Mouse (Mus musculus) ovary, adult 18-20 months (tissue): Measurements from ENCODE around the gene Hoxa9.

ENCODE experiments used
- DNase-seq: peaks from one replicate; pipeline ENCODE4 v3.0.0; 2022; ENCODE audit warnings: low spot score, mixed read lengths

Hoxa9 gene

DNA sequence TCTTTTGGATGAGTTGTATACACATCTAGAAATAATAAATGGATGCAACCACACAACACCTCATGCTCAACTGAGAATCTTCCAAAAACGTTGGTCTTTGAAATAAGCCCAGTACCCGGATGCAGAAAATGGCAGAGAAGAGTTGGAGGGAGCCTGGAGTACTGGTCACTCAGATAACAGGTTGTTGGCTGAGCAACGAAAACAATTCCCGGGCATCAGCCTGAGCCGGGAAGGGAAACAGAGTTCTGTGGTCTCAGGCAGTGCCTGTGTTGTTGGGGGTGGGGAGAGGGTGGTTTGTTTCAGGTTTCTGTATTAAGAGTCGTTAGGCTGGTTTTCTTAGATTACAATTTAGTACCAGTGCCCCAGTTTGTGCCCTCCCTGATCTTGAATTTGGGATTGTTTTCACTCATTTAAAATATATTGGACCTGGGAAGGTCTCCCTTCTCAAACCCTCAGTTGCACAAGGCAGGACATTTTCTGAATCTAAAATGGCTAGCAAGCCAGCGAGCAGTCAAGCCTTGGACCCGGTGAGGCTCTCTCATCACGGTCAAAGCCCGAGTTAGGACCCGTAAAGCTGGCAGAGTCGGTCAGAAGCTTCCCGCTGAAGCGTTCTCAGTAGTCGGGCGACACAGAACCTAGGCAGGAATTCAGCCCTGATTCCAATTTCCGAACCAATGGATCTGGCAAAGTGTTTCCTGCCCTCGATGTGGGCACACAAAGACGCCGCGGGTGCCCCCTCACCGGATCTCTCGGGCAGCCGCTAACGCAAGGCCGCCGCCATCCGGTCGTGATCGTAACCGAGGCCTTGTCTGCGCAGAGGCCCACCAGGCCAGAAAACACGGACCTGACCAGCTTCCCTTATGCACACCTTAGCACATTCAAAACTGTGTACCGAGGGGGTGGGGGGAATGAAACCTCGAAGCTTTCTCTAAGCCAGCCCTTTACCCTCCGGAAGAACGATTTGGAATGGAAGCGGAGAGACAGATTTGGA lies 2.1 kb downstream of the Hoxa9 start:
- no peak for DNase-seq

DNA sequence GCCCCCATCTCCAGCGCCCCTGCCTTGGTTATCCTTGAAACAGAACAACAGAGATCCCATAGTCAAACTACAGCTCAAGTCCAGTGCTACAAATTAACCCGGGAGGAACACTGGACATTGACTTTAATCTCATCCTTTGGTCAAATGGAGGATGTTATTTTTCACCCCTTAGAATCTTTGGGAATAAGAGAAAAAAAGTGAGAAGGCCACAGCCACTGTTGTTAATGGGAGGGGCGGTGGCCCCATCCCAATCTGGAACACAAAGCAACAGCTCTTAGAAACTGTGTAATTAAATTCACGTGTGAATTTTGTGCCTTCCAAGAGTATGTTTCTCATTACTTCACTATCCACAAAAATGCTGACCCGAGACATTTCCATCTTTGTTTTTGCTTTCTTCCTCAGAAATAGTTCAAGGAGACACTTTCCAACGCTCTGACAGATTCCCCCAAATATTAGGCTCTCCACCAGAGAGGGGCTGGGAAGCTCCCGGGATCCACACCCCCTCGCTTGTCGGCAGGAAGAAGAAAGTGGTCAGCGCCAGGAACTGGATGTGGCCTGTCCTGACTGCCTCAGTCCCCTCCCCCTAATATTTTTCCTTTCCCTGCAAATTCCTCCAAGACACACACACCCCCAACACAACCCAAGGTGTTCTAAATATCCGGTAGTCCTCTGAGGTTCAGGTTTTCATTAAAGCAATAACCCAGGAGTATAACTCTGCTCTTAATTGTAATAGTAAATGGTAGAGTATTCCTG lies 3.2 kb downstream of the Hoxa9 start:
- DNase-seq, result no peak

DNA sequence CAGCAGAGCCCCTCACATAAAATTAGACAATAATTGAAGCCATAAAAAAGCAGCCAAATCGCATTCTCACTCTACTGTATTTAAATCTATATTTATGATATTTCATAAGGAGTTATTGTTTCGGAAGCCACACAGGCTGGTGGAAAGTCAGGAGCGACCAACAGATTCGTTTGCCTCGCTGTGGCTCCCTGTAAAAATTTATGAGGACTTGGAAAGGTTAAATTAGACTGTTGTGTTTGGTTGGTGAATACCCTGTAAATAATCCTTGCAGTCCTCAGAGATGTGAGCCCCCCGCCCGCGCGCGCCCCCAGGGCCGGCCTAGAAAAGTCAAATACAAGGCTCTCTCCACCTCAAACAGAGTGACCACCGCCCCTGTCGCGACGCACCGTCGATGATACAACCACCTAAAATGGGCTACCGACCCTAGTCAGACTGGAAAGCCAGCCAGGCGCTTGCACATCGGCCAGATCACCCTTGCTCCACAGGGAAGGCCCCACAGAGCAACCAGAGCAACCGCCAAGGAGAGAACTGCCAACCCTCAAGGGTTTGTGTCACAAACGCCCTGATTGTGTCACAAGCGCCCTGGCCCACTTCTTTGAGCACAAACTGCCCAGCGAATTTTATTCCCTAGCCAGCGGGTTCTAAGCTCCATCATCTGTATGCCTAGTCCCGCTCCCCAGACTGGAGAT lies 4.2 kb downstream of the Hoxa9 start:
- DNase-seq, result no peak

DNA sequence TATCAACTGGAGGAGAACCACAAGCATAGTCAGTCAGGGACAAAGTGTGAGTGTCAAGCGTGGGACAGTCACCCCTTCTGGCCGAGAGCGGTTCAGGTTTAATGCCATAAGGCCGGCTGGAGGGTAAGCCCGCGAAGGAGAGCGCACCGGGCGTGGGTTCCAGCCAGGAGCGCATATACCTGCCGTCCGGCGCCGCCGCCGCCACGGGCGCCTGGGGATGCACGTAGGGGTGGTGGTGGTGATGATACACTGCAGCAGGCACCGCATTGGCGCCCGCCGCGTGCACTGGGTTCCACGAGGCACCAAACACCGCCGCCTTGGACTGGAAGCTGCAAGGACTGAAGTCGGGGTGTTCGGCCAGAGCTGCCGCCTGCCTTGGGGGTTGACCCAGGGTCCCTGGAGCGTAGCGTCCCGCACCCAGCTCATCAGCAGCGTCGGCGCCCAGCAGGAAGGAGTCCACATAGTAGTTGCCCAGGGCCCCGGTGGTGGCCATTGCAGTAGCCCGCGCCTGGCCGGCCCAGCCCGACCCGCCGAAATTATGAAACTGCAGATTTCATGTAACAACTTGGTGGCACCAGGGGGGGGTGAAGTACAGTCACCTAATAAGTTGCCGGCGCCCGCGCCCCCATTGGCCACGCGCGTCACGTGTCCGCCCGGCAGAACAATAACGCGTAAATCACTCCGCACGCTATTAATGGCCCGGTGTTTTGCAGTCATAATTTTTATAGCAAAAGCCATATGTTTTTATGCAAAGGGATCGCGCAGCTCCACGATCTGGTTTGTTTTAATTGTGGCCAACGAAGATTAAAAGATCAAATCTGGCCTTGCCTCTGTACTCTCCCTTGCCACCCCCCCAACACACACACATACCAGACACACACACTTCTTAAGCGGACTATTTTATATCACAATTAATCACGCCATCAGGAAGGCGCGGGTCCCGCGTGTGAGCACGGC lies 5.0 kb downstream of the Hoxa9 start:
- no peak for DNase-seq

DNA sequence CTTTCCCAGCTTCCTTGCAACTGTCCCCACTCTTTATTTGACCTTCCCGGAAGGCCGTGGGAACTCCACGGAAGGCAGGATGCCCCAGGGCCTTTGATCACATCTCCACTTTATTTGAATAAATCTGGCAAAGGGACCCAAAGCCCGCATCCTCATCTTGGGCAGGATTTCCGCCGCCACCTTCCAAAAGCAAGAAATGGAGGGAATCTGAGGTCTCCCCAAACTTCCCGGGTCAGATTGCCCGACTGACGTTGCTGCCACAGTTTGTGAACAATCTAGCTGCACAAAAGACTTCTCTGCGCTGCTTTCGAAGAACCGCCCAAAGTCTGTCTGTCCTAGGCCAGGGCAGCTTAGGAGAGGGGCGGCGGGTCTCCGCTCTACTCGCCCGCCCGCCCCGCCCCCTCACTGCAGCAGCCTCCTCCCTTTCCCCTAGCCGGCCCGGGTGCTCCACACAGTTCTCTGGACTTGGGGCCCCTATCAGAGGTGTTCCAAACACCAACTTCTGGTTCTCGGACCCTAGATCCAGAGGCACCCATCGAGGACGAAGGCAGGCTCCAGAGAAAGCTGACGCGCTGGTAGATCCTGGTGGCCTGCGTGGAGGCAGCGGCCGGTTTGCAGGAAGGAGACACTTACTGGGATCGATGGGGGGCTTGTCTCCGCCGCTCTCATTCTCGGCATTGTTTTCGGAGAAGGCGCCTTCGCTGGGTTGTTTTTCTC lies 5.8 kb downstream of the Hoxa9 start:
- DNase-seq, result no peak

DNA sequence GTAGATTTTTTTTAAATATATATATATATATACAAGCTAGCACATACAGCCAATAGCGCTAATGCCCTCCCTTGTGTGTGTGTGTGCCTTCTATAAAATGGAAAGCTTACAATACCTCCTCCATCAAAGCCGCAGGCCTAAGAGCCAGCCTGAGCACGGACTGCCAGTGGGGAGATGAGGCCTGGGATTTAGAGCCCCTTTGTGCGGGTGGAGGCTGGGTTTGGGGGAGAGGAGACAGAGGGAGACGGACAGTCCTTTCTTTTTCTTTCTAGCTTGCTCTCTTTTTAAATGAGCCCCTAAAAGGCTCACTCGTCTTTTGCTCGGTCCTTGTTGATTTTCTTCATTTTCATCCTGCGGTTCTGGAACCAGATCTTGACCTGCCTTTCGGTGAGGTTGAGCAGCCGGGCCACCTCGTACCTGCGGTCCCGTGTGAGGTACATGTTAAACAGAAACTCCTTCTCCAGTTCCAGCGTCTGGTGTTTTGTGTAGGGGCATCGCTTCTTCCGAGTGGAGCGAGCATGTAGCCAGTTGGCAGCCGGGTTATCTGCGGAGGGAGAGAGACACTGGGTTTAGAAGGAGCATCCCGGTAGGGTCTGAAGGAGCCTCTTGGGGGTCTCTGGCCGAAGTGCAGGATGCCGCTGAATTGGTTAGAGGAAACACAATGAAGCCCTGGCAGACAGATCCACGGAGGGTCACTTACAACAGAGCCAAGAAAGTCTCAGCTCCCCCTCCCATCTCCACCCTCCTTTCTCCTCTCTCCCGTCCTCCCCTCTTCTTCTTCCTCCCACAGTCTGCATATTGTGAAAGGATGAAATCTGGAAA lies 6.7 kb downstream of the Hoxa9 start:
- DNase-seq, result no peak

DNA sequence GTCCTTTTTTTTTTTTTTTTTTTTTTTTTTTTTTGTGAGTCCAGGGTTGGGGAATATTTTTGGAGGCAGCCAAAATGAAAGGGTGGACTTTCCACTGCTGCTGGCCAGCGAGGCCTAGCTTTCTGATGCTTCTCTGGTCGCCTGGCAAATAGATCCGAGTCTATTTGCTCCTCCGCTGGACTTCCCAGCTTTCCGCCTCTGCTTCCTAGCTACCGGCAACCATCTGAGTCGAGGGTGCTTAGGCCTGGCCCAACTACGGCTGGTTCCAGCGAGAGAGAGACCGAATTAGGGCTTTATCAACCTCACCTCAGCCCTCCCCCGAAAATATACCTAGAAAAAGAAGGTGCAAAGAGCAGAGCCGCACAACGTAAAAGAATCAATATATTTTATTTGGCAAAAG lies 8.2 kb downstream of the Hoxa9 start:
- no peak for DNase-seq

DNA sequence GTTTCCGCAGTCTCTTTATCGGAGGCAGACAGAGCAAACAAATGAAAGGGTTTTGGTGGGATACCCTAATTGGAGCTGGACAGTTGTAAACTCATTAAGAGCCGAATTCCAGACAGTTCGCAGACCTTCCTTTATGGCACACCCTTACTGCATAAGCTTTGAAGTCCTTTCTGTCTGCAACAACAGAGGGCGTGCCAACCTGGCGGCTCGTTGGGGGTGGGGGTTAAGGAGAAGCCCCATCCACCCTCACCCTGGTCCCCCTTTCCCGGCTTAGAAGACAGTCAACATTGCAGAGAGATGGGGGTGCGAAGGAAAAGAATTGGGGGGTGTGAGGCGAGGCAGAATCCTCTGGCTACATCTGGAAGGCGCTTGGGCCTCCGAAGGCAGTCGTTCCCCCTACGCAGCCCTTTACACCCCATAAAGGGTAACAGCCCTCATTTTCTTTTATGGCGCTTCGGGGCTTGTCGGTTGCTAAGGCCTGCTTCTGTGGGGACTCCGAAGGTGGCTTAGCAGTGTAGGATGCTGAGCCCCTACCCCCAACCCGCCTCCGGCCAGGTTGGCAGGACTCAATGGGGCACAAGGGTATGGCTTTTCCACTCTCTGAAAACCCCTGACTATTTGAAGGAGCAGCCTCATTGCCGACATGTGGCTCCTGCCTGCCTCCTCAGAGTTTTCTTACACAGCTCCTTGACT lies 8.8 kb downstream of the Hoxa9 start:
- DNase-seq, result no peak

DNA sequence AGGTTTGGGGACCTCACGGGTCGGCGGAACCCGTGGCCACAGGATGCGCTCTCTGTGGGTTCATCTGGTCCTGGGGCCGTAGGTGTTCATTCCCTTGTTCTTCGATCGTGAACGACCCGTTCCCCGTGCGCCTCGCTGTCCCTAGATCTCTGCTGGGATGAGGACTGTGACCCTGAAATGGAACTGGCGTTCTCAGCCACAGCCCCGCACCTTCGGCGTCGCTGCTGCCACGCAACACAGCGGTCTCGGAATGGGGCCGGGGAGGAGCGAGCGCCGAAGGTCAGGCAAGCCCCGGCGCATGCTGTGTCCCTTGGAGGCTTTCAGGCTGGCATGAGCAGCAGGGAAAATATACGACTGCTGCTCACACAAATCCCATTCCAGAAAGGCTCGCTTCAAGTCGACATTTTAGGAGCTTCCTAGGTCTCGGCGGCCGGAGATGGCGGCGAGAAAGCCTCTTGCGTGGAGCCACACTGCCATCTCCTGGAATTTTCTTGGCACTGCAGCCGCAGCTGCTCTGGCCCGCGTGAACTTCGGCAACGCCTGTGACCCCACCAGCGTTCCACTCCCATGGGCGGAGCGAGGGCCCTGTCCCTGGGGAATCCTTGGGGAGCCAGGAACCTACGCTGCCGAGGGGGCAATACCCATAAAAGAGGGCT lies 9.4 kb downstream of the Hoxa9 start, which contains the start of gene Hoxa7:
Hoxa7 (minus strand) TSS at position 518 of the 656 bp plus-strand sequence.
- peak; percentile 65 for DNase-seq

DNA sequence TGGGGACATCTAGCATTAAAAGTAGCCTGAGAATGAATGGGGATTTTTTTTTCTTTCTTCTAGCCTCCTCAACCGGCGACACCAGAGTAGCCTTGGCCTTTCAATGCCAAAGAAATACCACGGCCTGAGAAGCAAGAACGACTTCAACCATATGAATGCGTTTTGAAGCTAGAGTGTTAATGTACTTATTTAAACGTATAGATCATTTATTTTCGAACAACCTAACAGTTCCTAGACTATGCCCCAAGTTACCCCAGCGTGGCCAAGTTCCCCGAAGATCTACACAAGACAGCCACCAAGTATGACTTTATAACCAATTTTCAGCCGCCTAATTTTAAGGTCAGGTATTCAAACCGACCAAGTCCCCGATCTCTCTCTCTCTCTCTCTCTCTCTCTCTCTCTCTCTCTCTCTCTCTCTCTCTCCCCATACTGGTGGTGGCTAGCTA lies 10.0 kb downstream of the Hoxa9 start:
- DNase-seq, result no peak

DNA sequence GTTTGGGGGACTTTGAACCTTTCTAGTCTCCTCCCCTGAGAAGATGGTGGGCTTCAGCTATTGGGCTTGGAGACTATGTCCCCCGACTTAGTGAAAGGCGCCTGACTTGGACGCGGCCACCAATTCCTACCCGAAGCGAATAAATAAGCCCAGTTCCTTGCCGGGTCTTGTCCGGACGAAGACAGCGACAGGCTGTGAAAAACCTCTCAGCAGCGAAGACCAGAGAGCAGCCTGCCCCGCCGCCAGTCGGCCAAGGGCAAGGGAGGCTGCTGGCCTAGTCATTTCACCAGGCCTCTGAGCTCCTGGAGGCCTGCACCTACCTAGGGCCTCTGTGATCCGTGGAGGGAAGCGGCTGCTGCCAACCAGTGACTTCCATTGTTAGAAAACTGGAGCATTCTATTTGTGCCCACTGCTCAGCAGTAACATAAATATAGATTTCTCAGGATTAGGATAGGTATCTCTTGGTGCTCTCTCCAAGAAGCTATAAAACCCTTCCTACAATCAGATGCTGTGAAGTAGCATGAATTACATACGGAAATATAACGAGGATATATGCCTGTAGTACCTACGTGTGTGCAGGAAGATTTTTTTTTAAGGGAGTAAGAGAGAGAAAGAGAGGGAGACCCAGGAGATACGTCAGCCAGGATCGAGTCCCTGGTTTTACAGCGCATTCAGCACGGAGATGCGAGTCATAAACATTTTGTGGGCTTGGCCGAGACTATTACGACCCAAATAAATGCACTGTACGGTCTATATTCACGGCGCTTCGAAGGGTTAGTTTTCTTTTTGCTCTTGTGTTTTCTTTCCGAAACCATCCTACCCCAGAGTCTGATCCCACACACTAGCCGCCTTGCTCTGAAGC lies 10.7 kb downstream of the Hoxa9 start:
- no peak for DNase-seq

DNA sequence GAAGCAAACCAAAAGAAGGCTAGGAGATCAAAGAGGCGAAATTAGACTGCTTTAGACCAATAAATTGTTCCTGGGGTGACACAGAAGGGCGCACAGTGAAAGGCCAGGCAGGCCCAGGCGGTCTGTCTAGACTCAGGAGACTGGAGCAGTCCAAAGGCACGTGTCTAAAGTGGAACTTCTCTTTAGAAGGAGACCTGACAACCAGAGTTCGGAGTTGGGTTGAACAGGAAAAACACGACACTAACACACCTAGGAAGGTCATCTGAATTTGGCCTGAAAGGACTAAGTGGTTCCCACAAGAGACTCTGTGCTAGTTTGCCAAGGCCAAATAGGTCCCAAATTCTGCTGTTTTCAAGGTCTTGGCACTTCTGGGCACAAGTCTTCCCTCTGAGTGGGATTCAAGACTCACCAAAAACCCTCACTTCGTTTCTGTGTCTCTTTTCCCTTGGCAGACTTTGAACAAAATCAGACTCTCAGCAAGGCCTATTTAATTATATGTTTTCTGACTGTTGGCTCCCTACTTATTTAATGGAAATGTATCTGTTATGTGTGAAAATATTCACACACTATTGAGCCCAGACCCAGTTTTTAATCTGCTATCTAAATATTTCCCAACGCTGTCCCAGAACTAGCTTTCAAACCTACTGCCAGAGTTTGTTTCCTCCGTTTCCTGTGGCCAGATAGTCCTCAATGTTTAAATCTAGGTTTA lies 11.5 kb downstream of the Hoxa9 start:
- DNase-seq, result no peak

DNA sequence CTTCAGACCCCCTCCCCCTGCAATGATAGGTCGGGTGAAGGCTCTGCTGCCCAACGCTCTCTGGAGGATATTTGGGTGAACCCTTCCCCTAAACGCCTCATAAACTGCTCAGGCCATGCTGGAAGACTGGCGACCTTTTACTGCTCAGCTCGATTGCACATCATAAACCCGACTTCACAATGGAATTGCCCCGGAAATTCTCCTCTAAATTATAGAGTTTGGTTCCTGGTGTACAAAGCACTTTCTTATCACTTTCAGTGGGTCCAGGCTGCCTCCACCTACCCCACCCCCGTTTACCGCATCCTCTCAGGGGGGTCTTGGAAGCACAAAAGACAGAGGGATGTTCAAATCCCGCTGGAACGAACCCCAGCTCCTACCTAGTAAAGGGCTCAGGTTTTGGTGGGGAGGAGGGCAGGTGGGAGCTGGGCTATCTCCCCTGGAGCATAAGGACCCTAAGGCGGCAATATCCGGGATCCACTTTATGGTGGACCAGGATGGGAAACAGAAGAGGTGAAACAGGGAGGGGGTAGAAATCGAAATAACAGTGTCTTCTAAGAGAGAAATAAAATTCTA lies 12.2 kb downstream of the Hoxa9 start:
- no peak for DNase-seq

DNA sequence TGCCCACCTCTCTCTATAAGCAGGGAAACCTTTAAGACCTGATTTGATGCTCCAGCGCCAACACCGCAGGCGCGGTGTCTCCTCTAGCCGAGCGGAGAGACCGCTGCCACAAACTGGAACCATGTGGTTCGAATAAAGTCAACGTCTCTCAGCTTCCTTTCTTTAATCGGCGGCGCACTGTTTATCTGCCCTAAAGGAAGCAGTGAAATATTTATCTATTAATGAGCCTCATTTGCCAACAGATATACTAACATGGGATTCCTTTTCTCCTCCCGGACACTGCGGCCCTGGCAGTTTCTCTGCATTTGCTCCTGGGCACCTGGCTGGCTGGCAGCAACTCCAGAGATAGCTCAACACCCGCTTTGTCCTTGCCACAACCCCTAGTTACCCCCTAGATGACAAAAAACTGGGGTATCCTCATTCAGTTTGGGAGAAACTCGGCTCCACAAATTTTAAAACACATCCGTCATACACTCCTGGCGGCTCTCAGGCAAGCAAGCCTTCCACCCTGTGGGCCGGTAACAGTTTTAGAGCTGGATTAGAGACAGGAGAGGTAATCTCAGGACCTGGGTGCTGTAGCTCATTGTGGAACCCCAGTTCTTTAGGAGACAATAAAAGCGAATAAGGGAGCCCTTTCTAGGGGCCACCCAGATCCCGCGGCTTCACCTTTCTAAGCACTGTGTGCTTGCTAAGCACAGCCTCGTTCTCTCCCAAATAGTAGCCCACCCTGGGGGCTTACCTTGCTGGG lies 12.8 kb downstream of the Hoxa9 start:
- DNase-seq, result no peak

DNA sequence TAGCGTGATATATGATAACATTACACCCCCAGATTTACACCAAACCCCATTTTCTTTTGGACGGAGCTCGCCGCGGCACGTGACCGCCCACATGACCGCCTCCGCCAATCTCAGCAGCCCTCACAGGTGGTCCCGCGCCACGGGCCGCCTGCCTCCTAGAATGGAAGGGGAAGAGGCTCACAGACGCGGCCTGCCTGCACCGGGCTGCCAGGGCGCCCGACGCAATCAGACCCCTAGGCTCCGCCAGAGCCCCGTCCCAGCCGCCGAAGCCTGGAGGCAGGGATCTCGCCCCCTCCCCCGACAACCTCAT lies 13.5 kb downstream of the Hoxa9 start:
- no peak for DNase-seq
